Mouse (Mus musculus): Measurements from ENCODE around the gene C1qtnf3.

GRCm38 (mm10) chr15:10922061-10922460 lies 30.1 kb upstream of the C1qtnf3 start:
- TF ChIP-seq CTCF (IDR thresholded peaks at IDR 0.05), result no peak
- no peak for TF ChIP-seq POLR2A (IDR thresholded peaks at IDR 0.05; ENCODE audit: insufficient read depth, low read depth, low read length)
- TF ChIP-seq EP300 (IDR thresholded peaks at IDR 0.05; ENCODE audit: insufficient read depth, low read depth, low read length), result no peak

All from heart, adult 2 months (tissue).